Mouse (Mus musculus) C2C12 (cell line): ENCODE data around the gene Borcs5. TPM values are rescaled to one million over a fixed set of nuclear protein-coding genes. Genes with fewer than 3 reads are reported as not detected.

Experiments
- H3K27me3 ChIP-seq: one replicate; pipeline ENCODE4 v1.6.1; 2011; ENCODE audit not compliant: control insufficient read depth, insufficient read depth, insufficient read length
- H3K36me3 ChIP-seq: one replicate; pipeline ENCODE4 v1.6.1; 2011; ENCODE audit not compliant: control insufficient read depth, insufficient read depth
- H3K4me3 ChIP-seq: one replicate; pipeline ENCODE4 v1.5.1; 2011; ENCODE audit warnings: mild to moderate bottlenecking, control low read depth; ENCODE audit not compliant: poor library complexity, insufficient read depth, severe bottlenecking
- H3K79me2 ChIP-seq: one replicate; pipeline ENCODE4 v1.6.1; 2011; ENCODE audit not compliant: control insufficient read depth, insufficient read depth
- H3K79me3 ChIP-seq: one replicate; pipeline ENCODE4 v1.6.1; 2011; ENCODE audit warnings: low read depth, control low read depth
- H3ac ChIP-seq: one replicate; pipeline ENCODE3; 2011; ENCODE audit warnings: low read depth; ENCODE audit not compliant: control insufficient read depth, insufficient read length
- CEBPB ChIP-seq: IDR thresholded peaks from one replicate; pipeline ENCODE4 v1.6.1; 2011; ENCODE audit warnings: low read depth, mild to moderate bottlenecking, control low read depth, moderate library complexity
- CTCF ChIP-seq: IDR thresholded peaks from one replicate; pipeline ENCODE4 v1.5.1; 2011; ENCODE audit not compliant: control insufficient read depth, insufficient read depth, insufficient read length
- FOSL1 ChIP-seq: IDR thresholded peaks from one replicate; pipeline ENCODE4 v1.8.0; 2011; ENCODE audit warnings: mild to moderate bottlenecking, low read length; ENCODE audit not compliant: poor library complexity, insufficient read depth, severe bottlenecking
- MAX ChIP-seq: IDR thresholded peaks from one replicate; pipeline ENCODE4 v1.6.1; 2011; ENCODE audit warnings: mild to moderate bottlenecking, control low read depth
- MYOD1 ChIP-seq: IDR thresholded peaks from one replicate; pipeline ENCODE4 v1.6.1; 2011; ENCODE audit warnings: low read depth; ENCODE audit not compliant: control insufficient read depth, insufficient read length
- MYOG ChIP-seq: IDR thresholded peaks from one replicate; pipeline ENCODE4 v1.6.1; 2011; ENCODE audit not compliant: control insufficient read depth, insufficient read length; ENCODE audit errors: extremely low read depth
- USF1 ChIP-seq: IDR thresholded peaks from one replicate; pipeline ENCODE4 v1.6.1; 2011; ENCODE audit warnings: low read depth, mild to moderate bottlenecking, control low read depth, moderate library complexity
- polyA plus RNA-seq: library from polyadenylated mRNA; unstranded; fragments of >200 nt; fragmentation: generic; extraction: Trizol; gene quantifications from one replicate; pipeline ENCODE4 v1.2.1, GENCODE M21; 2012; ENCODE audit warnings: missing spikeins

The Borcs5 gene
- polyA plus RNA-seq, 1 experiment, result 6.0 TPM

DNA sequence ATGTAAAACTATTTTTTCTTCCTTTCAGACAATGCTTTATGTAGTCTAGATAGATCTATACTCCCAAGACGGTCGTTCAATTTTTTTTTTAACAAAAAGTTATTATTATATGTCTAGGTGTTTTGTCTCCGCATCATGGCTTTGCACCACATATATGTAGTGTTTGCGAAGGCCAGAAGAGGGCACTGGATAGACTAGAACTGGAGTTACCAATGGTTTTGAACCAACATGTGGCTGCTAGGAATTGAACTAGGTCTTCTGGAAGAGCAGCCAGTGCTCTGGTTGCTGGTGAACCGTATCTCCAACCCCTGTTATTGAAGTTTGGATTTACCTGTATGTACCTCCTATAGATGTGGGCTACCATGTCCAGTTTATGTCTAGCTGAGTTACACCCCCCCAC lies 4.0 kb downstream of the Borcs5 start:
- no peaks in the 10 kb centered on the region for H3K79me2 ChIP-seq
- no peaks in the 10 kb centered on the region for H3K79me3 ChIP-seq
- H3K27me3 ChIP-seq, result no peaks in the 10 kb centered on the region
- H3ac ChIP-seq, result no peak overlapping the region
- TF ChIP-seq CTCF (no peak), MYOD1 (no peak), FOSL1 (no peak), USF1 (no peak)
- no peaks in the 10 kb centered on the region for H3K36me3 ChIP-seq
- no peak overlapping the region for H3K4me3 ChIP-seq

DNA sequence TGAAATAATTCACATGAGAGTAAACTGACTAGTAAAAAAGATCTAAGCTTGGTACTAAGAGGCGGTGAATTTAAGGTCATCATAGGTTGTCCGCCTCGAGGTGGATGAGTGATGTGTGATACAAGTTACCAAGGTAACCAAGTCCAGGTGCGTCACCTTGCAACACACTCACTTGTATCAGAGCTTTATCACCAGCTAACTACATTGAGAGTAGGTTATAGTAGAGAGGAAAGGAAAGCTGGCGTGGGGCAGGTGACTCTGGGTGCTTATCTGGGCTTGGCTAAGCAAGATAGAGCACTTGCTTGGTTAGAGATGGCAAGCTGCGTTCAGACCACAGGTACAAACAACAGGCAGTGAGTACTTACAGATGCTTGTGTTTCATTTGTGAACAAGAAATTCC lies 7.5 kb downstream of the Borcs5 start:
- TF ChIP-seq MYOG (no peak), CEBPB (no peak), USF1 (no peak), MYOD1 (no peak), MAX (no peak), FOSL1 (no peak), CTCF (no peak)
- no peaks in the 10 kb centered on the region for H3K79me2 ChIP-seq

DNA sequence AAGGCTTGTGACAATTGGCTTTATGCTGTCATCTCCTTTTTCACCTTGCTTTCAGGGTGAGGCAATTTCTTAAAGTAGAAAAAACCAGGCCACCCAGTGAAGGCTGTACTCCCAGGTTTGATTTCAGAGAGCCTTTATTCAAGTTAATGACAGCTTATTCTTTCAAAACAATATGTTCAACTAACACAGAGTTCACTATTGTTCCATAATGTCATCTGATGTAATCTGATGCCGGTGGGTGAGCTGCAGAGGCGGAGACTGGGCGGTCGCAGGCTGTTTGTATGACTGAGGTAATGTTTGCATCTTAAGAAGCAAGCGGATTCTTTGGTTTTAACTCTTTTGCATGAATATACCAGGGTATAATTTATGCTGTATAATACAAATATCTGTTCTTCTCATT lies 8.3 kb downstream of the Borcs5 start:
- TF ChIP-seq FOSL1 (no peak), MYOG (no peak), USF1 (no peak), CTCF (no peak), MYOD1 (no peak), MAX (no peak), CEBPB (no peak)
- no peaks in the 10 kb centered on the region for H3K27me3 ChIP-seq
- no peak overlapping the region for H3K4me3 ChIP-seq
- no peaks in the 10 kb centered on the region for H3K79me3 ChIP-seq
- no peaks in the 10 kb centered on the region for H3K36me3 ChIP-seq
- no peak overlapping the region for H3ac ChIP-seq
- no peaks in the 10 kb centered on the region for H3K79me2 ChIP-seq

More for the DNA sequence above, 7.5 kb downstream of the Borcs5 start:
- Histone ChIP-seq H3K36me3 (no peaks in the 10 kb centered on the region), H3K4me3 (no peak overlapping the region), H3ac (no peak overlapping the region), H3K27me3 (no peaks in the 10 kb centered on the region), H3K79me3 (no peaks in the 10 kb centered on the region)

DNA sequence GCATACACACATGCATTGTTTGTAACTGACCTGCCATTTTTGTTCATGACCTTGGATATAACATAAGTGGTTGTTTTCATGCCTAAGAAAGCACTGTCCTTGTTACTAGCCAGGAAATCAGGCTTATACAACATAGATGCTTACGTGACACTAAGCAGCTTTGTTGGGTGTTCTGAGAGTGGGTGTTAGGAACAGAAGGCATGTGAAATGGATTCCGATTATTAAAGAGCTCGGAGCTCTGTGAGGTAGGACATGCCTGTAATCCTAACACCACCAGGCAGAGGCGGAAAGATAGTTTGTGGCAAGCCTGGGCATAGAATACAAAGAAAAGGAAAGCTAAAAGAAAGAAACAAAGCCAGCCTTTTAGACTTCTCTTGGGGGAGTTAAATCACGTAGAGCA lies 9.0 kb downstream of the Borcs5 start:
- TF ChIP-seq MAX (no peak), CTCF (no peak), USF1 (no peak), CEBPB (no peak), MYOD1 (no peak), MYOG (no peak), FOSL1 (no peak)
- no peaks in the 10 kb centered on the region for H3K79me3 ChIP-seq
- no peaks in the 10 kb centered on the region for H3K79me2 ChIP-seq
- H3ac ChIP-seq, result no peak overlapping the region
- H3K36me3 ChIP-seq, result no peaks in the 10 kb centered on the region
- no peaks in the 10 kb centered on the region for H3K27me3 ChIP-seq
- H3K4me3 ChIP-seq, result no peak overlapping the region

DNA sequence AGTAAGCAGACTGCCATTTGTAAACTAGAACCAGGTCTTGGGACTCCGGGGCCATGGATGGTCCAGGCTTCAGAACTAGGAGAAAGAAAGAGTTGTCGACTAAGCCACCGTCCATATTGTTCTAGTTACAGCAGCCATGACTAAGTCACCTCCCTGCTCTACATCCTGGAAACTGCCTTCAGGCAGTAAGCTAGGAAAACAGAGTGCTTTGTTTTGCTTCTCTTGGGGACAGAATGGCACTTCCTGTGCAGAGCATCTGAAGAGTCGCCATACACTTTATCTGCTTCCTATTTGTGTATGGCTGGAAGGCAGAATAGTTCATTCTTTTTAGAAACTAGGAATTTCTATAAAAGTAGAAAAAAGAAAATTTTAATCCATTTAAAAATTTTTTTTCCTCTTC lies 17.2 kb downstream of the Borcs5 start:
- TF ChIP-seq MYOD1 (no peak), MAX (no peak), MYOG (no peak), CEBPB (no peak), CTCF (no peak), FOSL1 (no peak)
- H3ac ChIP-seq, result no peak overlapping the region
- no peaks in the 10 kb centered on the region for H3K27me3 ChIP-seq
- H3K4me3 ChIP-seq, result no peak overlapping the region
- no peaks in the 10 kb centered on the region for H3K36me3 ChIP-seq
- no peaks in the 10 kb centered on the region for H3K79me2 ChIP-seq
- no peaks in the 10 kb centered on the region for H3K79me3 ChIP-seq

DNA sequence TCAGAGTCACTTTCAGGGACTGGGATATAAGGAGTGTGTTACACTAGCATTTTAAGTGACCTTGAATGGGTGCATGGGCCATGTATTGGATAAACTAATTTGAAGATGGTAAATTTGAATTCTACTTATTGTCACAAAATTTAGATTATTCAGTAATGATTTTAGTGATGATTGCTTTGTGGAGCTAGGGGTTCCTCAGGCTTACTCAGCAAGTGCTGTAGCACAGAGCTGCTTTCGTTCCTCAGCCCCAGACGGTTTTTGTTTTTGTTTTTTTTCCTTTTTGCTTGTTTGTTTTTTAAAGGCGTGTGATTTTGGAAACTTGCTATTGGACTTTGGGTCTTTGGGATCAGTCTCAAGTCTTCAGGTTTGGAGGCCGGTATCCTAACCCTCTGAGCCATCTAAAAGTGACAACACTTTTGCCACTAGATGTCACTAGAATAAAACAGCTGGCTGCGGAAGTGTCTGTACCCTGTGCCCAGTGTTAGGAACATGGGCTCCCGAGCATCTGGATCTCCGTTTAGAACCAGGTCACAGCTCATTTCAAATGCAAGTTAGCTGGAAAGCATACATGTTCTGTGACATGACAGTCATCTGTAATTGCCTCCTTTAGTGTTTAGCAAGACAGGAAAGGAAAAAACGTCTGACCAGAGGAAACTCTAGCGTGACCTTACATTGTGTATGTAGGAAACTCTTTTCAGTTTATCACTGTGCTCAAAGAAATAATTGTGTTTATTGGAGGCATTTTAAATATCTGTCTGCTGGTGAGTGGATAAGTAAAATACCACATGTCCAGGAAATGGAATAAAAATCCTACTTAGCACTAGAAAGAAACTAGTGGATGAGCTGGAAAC lies 20.0 kb downstream of the Borcs5 start:
- H3K4me3 ChIP-seq, result no peak overlapping the region
- H3ac ChIP-seq, result no peak overlapping the region
- H3K36me3 ChIP-seq, result no peaks in the 10 kb centered on the region
- no peaks in the 10 kb centered on the region for H3K79me3 ChIP-seq
- H3K79me2 ChIP-seq, result no peaks in the 10 kb centered on the region
- TF ChIP-seq MYOD1 (no peak), CTCF (peak; percentile 16), MYOG (no peak), USF1 (no peak), FOSL1 (no peak)
- no peaks in the 10 kb centered on the region for H3K27me3 ChIP-seq
